Mouse (Mus musculus): ENCODE results near the gene Acrbp. TPM values are rescaled to one million over a fixed set of nuclear protein-coding genes. Genes with fewer than 3 reads are reported as not detected.

Gene Acrbp
- polyA plus RNA-seq, 1 experiment from 2014 or later = 15.4 TPM

DNA sequence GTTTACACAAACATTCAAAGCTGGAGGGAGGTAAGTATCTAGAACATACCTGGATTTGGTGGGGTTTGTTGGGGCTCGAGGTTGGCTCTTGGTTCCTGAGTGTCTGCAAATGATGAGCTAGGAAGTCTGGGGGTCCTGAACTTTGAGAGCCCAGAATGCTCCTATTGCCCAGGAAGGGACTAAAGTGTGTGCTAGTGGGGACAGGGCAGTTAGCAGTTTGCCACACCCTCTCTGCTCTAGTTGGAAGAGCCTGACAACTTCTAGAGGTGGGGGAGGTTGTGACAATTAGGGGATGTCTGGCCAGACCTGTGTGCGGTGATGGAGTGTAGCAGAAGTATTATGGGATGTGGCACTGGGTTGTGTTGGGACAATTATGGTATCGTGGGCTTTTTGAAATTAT lies 45.4 kb downstream of the Acrbp start:
- Histone ChIP-seq H3K4me2 (no peak overlapping the region), H3K4me3 (replicated peaks) (no peak overlapping the region), H3K36me3 (peaks cover 19% of the 10 kb centered on the region), H3K27ac (peak overlapping the region; percentile 99), H3K4me1 (peaks cover 51% of the 10 kb centered on the region), H3K9me3 (replicated peaks) (no peaks in the 10 kb centered on the region), H3K27me3 (no peaks in the 10 kb centered on the region), H3K9ac (no peak overlapping the region)
- 28% methylated on average over 3 of the region's 3 CpGs for WGBS
- ATAC-seq (replicated peaks; ENCODE audit: low FRiP score) = no peak

DNA sequence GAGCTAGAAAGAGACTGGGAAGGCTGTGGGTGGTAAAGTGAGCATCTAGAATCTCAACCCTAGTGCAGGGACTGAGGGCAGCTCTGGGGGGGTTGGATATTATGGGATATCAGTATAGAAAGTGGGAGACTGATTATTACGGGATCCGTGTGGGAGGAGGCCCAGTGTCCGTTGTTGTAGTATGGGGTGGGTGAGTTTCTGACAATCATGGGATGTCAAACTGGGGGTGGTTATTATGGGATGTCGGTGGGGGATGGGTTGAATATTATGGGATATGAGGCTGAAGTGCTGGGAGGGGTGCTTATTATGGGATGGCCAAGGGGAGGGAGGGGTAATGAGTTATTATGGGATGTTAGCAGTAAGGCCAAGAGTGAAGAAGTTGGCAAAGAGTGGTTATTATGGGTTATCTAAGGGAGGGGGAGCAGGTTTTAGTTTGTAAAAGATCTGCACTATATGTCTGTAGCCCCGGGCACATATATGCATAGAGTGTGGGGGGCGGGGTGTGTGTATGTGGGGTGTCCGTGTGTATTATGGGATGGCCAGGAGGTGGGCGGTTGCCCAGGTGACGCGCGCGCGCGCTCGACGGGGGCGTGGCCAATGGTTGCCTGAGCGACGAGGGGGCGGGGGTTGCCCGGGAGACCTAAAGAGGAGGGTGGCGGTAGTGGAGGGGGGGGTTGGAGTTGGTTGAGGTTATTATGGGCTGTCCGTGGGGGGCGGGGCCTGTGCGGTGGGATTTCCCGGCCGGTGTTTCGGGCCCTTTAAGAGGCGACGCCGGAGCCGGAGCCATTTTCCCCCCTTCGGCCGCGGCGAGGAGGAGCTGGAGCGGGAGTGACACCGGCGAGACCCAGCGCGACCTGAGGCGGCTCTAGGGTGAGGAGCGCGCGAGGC lies 46.1 kb downstream of the Acrbp start, which contains the start of gene Chd4:
TSS of gene Chd4 (plus strand) at position 591 of the 888 bp plus-strand sequence.
- peaks cover 51% of the 10 kb centered on the region for H3K4me1 ChIP-seq
- 2% methylated on average over 45 of the region's 45 CpGs for WGBS

DNA sequence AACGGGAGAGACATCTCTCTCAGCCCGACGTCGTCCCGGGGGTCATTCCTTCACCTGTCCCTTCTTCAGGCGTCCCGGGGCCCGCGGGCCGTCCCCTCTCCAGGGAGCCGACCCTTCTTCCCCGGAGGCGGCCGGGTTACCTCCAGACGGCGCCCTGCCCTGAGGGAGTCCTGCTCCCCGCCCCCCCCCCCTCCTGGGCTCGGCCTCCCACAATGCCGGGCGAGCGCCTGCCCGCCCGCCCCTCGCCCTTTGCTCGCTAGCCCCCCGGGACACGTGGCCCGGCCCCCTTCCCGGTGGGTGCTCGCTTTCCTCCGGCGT lies 46.7 kb downstream of the Acrbp start:
- WGBS = 0% methylated on average over 12 of the region's 32 CpGs
- Histone ChIP-seq H3K4me3 (replicated peaks) (peak overlapping the region; percentile 97), H3K27me3 (no peaks in the 10 kb centered on the region), H3K4me1 (peaks cover 52% of the 10 kb centered on the region), H3K9ac (peak overlapping the region; percentile 85), H3K4me2 (peak overlapping the region; percentile 87), H3K36me3 (peaks cover 33% of the 10 kb centered on the region), H3K27ac (peak overlapping the region; percentile 99), H3K9me3 (replicated peaks) (no peaks in the 10 kb centered on the region)
- ATAC-seq (replicated peaks; ENCODE audit: low FRiP score) = no peak; the same call in 1 of the 2 replicates

More for the DNA sequence above, 46.1 kb downstream of the Acrbp start, which contains the start of gene Chd4:
- H3K9me3 ChIP-seq (replicated peaks) = no peaks in the 10 kb centered on the region
- ATAC-seq (replicated peaks; ENCODE audit: low FRiP score) = peak; percentile 79
- H3K27ac ChIP-seq = peak within 1 kb of the TSS; percentile 99
- peaks cover 27% of the 10 kb centered on the region for H3K36me3 ChIP-seq
- peak within 1 kb of the TSS; percentile 97 for H3K4me3 ChIP-seq (replicated peaks)
- peak within 1 kb of the TSS; percentile 85 for H3K9ac ChIP-seq
- H3K27me3 ChIP-seq = no peaks in the 10 kb centered on the region
- peak within 1 kb of the TSS; percentile 87 for H3K4me2 ChIP-seq

DNA sequence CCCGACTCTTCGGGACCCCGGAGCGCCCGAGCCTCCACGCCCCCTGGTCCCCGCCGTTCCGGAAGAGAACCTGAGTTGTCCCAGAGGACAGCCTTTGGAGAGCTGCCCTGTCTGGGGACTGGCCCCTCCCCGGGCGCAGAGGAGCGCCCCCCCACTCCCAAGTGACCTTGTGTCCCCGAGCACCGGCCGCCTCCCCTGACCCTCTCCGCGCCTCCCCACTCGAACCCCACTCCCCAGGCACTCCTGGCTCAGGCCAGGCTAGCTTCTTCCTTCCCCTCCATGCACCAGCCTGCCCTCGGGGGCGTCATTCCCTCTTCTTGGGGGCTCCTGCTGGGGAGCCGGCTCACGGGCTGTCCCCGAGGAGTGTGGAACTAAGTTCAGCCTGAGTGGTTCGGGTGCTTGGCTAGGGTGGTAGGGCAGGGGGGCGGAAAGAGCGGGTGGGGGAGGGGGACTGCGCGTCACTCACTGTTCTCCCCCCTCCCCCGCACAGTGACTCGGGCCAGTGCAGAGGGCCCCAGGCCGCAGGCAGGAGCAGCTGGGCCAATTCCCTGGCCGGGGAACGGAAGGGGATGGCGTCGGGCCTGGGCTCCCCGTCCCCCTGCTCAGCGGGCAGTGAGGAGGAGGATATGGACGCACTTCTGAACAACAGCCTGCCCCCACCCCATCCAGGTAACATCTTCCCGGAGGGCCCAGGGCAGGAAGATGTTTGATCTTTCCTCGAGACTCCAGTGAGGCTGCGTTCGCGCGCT lies 47.3 kb downstream of the Acrbp start:
- Histone ChIP-seq H3K4me1 (peaks cover 54% of the 10 kb centered on the region), H3K27ac (peak overlapping the region; percentile 99), H3K4me2 (peak overlapping the region; percentile 87), H3K4me3 (replicated peaks) (peak overlapping the region; percentile 97), H3K36me3 (peaks cover 38% of the 10 kb centered on the region), H3K9ac (peak overlapping the region; percentile 85), H3K9me3 (replicated peaks) (no peaks in the 10 kb centered on the region), H3K27me3 (no peaks in the 10 kb centered on the region)
- ATAC-seq (replicated peaks; ENCODE audit: low FRiP score) = peak; percentile 65
- WGBS = under 1% methylated on average over 43 of the region's 44 CpGs

DNA sequence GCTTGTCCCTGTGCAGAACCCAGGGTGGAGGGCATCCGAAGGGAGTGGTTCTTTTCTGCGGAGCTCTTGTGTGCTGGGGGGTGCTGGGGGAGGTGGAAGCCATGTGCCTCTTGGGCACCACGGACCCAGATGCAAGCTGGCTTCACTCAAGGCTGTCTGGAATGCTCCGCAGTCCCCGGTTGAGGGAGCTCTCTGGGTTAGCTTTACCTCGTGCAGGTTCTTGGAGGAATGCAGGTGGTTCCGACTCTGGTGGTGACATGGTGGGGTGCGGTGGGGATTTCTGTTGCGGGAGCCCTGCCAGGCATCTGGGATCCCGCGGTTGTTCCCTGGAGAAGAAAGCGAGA lies 47.8 kb downstream of the Acrbp start:
- under 1% methylated on average over 12 of the region's 12 CpGs for WGBS
- peak overlapping the region; percentile 85 for H3K9ac ChIP-seq
- peak; percentile 19 for ATAC-seq (replicated peaks; ENCODE audit: low FRiP score)
- peaks cover 54% of the 10 kb centered on the region for H3K4me1 ChIP-seq
- peaks cover 44% of the 10 kb centered on the region for H3K36me3 ChIP-seq
- no peaks in the 10 kb centered on the region for H3K27me3 ChIP-seq
- peak overlapping the region; percentile 99 for H3K27ac ChIP-seq
- H3K9me3 ChIP-seq (replicated peaks) = no peaks in the 10 kb centered on the region
- peak overlapping the region; percentile 97 for H3K4me3 ChIP-seq (replicated peaks)
- H3K4me2 ChIP-seq = peak overlapping the region; percentile 87

DNA sequence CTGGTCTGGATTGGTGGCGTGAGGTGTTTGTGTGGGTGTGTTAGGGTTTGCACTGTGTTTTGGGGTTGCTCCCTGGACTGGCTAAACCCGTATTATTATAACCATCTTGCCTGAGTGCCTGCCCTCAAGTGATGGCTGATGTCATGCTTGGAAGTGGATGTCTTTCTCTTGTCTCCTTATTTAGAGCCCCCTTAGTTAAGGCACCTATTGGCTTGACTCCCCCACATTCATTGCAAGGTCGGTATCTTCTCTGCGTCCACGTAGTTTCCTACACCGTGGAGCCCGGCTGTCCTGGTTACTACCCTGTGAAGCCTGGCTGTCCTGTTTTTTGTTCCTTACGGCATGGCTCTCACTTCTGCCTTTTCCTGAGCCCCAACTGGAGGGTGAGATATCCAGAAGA lies 48.5 kb downstream of the Acrbp start:
- H3K4me1 ChIP-seq = peaks cover 54% of the 10 kb centered on the region
- H3K27me3 ChIP-seq = no peaks in the 10 kb centered on the region
- peak overlapping the region; percentile 87 for H3K4me2 ChIP-seq
- peak overlapping the region; percentile 85 for H3K9ac ChIP-seq
- H3K4me3 ChIP-seq (replicated peaks) = peak overlapping the region; percentile 97
- 17% methylated on average over 8 of the region's 8 CpGs for WGBS
- peak overlapping the region; percentile 99 for H3K27ac ChIP-seq
- H3K9me3 ChIP-seq (replicated peaks) = no peaks in the 10 kb centered on the region
- no peak for ATAC-seq (replicated peaks; ENCODE audit: low FRiP score)
- peaks cover 50% of the 10 kb centered on the region for H3K36me3 ChIP-seq

DNA sequence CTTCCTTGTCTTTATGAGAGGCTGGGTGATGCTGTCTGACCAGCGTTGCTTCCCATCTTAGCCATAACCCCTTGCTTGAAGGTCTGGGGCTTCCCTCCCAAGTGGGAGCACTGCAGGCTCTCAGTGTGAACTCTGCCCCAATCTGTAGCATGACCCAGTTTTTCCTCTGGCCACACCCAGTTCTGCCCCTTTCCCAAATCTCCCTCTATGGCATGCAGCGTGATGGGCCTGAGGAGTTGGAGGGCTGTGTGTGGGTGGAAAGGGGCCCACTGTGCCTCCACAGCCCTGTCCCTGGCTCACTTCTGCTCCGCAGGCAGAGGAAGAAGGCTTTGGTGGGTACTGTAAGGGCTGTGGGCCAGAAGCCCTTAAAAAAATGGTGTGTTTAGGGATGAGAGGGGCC lies 49.0 kb downstream of the Acrbp start:
- Histone ChIP-seq H3K27me3 (no peaks in the 10 kb centered on the region), H3K9ac (peak overlapping the region; percentile 85; the same call in 1 of the 2 replicates), H3K27ac (0 out of 2 replicates have a peak overlapping the region, but pooled peaks have one; percentile 70), H3K4me1 (peaks cover 54% of the 10 kb centered on the region), H3K9me3 (replicated peaks) (no peaks in the 10 kb centered on the region), H3K36me3 (peaks cover 56% of the 10 kb centered on the region), H3K4me2 (peak overlapping the region; percentile 87), H3K4me3 (replicated peaks) (peak overlapping the region; percentile 97)
- ATAC-seq (replicated peaks; ENCODE audit: low FRiP score) = no peak
- WGBS = 40% methylated on average over 3 of the region's 3 CpGs

DNA sequence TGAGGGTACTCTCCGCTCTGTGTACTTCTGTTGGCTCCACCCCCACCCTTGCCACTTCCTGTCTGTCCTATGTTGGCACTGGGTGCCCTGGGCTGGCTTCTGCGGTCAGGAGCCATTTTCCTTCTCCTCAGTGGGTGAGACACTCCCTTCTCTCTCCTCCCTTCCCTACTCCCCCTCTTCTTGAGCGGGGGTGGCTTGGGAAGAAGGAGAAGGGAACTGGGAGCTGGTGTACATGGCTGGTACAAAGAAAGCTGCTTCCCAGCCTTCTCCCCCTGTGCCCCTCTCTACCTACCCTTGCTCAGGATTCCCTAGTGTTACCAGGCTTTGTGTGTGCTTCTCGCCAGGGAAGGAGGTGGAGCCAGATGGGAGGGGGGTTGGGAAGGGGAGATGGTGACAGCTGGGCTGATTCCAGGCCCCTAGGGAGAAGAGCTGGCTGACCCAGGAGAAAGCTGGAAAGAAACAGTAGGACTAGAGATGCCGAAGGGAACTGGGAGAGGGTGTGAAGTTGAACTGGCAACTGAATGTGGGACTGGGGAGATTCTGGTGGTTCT lies 50.0 kb downstream of the Acrbp start:
- peaks cover 54% of the 10 kb centered on the region for H3K4me1 ChIP-seq
- peak overlapping the region; percentile 97 for H3K4me3 ChIP-seq (replicated peaks)
- peaks cover 65% of the 10 kb centered on the region for H3K36me3 ChIP-seq
- 38% methylated on average over 5 of the region's 5 CpGs for WGBS
- no peak for ATAC-seq (replicated peaks; ENCODE audit: low FRiP score)
- peak overlapping the region; percentile 70 for H3K27ac ChIP-seq
- H3K9me3 ChIP-seq (replicated peaks) = no peaks in the 10 kb centered on the region
- H3K4me2 ChIP-seq = peak overlapping the region; percentile 87
- no peaks in the 10 kb centered on the region for H3K27me3 ChIP-seq
- peak overlapping the region; percentile 85; the same call in 1 of the 2 replicates for H3K9ac ChIP-seq

DNA sequence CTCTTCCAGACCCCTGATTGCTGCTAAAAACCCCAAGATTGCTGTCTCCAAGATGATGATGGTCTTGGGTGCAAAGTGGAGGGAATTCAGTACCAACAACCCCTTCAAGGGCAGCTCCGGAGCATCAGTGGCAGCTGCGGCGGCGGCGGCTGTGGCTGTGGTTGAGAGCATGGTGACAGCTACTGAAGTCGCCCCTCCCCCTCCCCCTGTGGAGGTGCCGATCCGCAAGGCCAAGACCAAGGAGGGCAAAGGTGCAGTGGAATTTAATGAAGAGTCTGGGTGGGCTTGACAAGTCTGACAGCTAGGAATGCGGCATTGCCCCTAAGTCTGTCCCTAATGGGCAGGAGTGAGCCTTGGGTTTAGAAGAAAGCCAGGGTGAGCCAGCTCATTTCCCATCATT lies 52.0 kb downstream of the Acrbp start:
- Histone ChIP-seq H3K4me3 (replicated peaks) (no peak overlapping the region), H3K9ac (no peak overlapping the region), H3K27me3 (no peaks in the 10 kb centered on the region), H3K36me3 (peaks cover 85% of the 10 kb centered on the region), H3K27ac (no peak overlapping the region), H3K9me3 (replicated peaks) (no peaks in the 10 kb centered on the region), H3K4me1 (peaks cover 40% of the 10 kb centered on the region), H3K4me2 (no peak overlapping the region)
- ATAC-seq (replicated peaks; ENCODE audit: low FRiP score) = no peak
- 78% methylated on average over 9 of the region's 9 CpGs for WGBS

DNA sequence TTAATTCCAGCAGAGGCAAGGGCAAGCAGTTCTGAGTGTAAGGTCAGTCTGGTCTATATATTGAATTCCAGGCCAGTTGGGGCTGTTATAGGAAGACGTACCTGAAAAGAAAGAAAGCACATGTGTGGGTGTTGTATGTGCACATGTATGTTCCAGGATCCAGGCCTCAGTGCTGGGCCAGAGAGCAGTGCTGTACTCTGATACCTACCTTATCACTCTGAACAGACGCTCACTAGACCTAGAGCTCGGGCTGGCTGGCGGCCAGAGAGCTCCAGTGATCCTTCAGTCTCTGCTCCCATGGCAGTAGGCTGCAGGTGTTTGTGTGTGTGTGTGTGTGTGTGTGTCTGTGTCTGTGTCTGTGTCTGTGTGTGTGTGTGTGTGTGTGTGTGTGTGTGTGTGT lies 54.7 kb downstream of the Acrbp start:
- ATAC-seq (replicated peaks; ENCODE audit: low FRiP score) = no peak; the same call in 1 of the 2 replicates
- Histone ChIP-seq H3K27ac (no peak overlapping the region), H3K27me3 (no peaks in the 10 kb centered on the region), H3K4me3 (replicated peaks) (no peak overlapping the region), H3K4me1 (peaks cover 22% of the 10 kb centered on the region), H3K36me3 (peaks cover 100% of the 10 kb centered on the region), H3K9ac (no peak overlapping the region), H3K4me2 (no peak overlapping the region), H3K9me3 (replicated peaks) (no peaks in the 10 kb centered on the region)
- WGBS = 88% methylated on average over 4 of the region's 4 CpGs

DNA sequence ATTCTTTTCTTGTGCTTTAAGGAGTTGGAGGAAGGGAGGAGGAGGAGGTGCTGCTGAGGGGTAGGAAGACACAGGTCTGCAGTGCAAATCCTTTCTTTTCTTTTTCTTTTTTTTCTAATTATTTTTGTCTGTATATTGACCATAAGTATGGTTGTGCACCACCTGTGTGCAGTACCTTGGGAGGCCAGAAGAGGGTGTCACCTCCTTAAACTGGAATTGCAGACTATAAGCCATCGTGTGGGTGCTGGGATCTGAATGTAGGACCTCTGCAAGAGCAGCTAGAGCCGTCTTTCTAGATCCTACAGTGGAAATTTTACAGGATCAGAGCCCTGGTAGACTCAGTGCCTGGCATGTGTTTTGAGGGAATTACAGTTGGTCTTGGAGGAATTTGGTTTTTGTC lies 58.2 kb downstream of the Acrbp start:
- peaks cover 100% of the 10 kb centered on the region for H3K36me3 ChIP-seq
- no peak for ATAC-seq (replicated peaks; ENCODE audit: low FRiP score)
- no peaks in the 10 kb centered on the region for H3K4me1 ChIP-seq
- WGBS = 96% methylated on average over 2 of the region's 2 CpGs
- no peaks in the 10 kb centered on the region for H3K27me3 ChIP-seq
- H3K9me3 ChIP-seq (replicated peaks) = no peaks in the 10 kb centered on the region
- no peak overlapping the region for H3K9ac ChIP-seq
- no peak overlapping the region for H3K4me2 ChIP-seq
- no peak overlapping the region for H3K4me3 ChIP-seq (replicated peaks)
- no peak overlapping the region for H3K27ac ChIP-seq

DNA sequence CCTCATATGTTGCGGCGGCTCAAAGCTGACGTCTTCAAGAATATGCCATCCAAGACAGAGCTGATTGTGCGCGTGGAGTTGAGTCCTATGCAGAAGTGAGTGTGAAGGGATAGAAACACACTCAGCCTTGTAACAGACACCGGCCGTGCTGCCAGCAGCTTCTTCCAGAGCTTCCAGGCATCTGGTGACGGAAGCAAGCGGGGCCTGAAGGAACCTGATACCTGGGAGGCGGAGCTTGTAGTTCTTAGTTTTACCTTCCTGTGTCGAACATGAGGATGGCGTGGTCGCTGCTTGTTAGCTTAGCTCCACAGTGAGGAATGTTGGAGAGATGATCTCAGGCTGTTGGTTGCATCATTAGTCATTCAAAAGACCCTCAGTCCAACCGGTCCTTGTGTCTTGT lies 59.9 kb downstream of the Acrbp start:
- Histone ChIP-seq H3K4me3 (replicated peaks) (no peak overlapping the region), H3K9me3 (replicated peaks) (no peaks in the 10 kb centered on the region), H3K27ac (no peak overlapping the region), H3K4me1 (no peaks in the 10 kb centered on the region), H3K4me2 (no peak overlapping the region), H3K9ac (no peak overlapping the region), H3K27me3 (no peaks in the 10 kb centered on the region), H3K36me3 (peaks cover 100% of the 10 kb centered on the region)
- 66% methylated on average over 14 of the region's 14 CpGs for WGBS
- no peak for ATAC-seq (replicated peaks; ENCODE audit: low FRiP score)
